Mouse (Mus musculus): Measurements from ENCODE around the gene Olfr457.
A peak's percentile ranks its signal among the peaks of the same experiment; 100 is the strongest.
"Not testable (repeated sequence)": the region's sequence is repeated elsewhere in the genome, so short reads cannot be mapped to it uniquely, and the experiment has no call there.

The Olfr457 gene

DNA sequence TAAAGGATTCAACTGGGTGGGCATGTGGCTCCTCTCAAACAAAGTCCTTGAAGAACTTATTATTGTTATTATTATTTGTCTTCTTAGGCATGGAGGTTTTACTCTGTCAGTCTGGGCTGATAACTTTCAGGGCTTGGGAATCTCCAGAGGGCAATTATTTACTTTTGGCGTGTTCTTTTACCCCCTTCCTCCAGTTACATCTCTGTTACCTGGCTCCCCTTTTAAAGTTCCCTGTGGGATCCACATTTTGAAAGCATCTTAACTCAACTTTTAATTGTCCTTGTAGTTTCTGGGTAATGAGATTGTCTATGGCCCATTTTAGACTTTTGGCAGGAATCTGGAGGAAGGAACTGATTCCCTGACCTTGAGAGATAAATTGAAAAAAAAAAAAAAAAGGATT lies at the start of gene Olfr457:
Gene Olfr457, minus strand, starts transcription at position 101 of the 400 bp plus-strand sequence.
- DNase-seq, result no peak

DNA sequence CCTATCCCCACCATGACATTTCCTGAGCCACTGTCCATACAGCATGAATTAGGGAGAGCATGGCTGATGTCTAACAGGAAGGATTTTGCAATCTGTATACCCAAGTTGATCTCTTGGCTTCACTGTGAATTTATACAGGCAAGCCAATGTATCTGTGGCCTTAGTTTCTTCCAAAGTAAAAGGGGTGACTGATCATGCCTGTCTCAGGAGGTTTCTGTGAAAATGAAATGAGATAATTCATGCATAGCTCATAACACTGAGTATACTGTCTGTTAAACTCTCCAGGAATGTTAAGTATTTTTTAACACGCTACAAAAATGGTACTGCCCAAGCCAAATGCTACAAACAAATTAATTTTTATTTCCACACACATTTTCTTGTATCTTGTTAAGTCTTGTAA lies 37.3 kb upstream of the Olfr457 start:
- no peak for DNase-seq

DNA sequence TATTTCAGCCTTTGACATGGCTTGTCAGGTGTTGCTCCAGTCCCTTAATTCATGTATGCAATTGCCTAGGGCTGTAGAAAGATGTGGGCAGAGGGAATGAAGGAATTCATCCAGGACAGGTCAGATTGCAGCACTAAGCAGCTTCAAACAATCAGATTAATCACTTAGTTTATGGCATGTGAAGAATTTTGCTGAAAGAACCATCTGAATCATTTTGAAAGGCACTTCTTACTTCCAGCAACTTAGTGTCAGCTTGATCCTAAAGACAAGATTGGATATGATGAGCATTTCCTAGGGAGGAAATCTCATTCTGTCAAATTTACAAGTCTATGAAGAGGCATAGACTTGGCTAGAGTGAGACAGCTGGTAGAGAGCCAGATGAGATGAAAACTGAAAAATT lies 33.2 kb upstream of the Olfr457 start:
- no peak for DNase-seq

DNA sequence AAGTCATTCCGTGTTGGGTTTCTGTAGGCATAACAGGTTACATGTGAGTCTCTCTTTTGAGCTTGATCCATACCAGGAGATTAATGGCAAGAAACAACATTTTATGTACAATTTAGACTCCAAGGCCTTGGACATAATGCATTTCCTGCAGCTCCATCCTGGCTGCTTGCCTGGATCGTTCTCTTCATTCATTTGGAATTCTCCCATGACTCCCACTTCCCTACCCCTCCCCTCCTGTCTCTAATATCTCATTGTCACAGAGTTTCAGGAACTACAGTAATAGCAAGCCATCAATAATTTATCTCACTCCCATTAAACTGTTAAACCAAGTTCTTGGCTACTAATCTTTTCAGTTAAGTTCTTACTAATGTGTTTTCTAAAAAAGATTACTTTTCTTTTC lies 27.3 kb upstream of the Olfr457 start:
- no peak for DNase-seq

GRCm38 (mm10) chr6:42489731-42490130 lies 13.6 kb upstream of the Olfr457 start:
- DNase-seq, result no peak

DNA sequence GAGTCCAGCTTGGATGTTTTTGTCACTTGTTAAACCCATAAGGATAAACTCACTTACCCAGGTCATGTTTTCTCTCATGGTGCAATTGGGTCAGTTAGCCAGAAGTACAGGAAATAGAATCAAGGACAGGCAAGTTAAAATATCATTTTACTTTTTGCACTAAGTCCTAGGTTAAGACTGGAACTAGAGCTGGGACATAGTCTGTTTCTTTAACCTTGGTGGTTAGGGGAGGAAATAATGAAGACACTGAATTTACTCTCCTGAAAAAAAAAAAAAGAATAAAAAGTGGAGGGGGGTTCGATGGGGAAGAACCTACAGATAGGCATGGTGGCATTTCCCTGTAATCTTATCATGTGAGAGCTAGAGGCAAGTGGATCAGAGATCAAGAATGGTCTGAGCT lies 11.0 kb upstream of the Olfr457 start, which contains the start of gene Olfr456:
Gene Olfr456, minus strand, starts transcription at position 101 of the 400 bp plus-strand sequence.
- DNase-seq, result no peak

GRCm38 (mm10) chr6:42484633-42485032 lies 8.5 kb upstream of the Olfr457 start:
- DNase-seq, result peak; percentile 46

- DNase-seq, result not testable (repeated sequence)
These were observed 4.8 kb downstream of the Olfr457 start for GRCm38 (mm10) chr6:42471298-42471697.

GRCm38 (mm10) chr6:42470542-42470941 lies 5.6 kb downstream of the Olfr457 start:
- no peak for DNase-seq

DNA sequence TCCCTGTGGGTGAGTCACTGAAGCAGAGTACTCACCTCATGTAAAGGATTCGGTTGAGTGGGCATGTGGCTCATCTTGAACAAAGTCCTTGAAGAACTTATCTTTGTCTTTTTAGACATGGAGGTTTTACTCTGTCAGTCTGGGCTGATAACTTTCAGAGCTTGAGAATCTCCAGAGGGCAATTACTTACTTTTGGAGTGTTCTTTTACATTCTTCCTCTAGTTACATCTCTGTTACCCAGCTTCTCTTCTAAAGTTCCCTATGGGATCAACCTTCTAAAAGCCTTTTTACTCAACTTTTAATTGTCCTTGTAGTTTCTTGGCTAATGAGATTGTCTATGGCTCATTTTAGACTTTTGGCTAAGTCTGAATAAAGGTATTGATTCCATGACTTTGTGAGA lies 11.0 kb downstream of the Olfr457 start, which contains the start of gene Olfr458:
Gene Olfr458, minus strand, starts transcription at position 101 of the 400 bp plus-strand sequence.
- DNase-seq, result no peak

- no peak for DNase-seq
These were observed 28.8 kb downstream of the Olfr457 start for GRCm38 (mm10) chr6:42447381-42447780.

- no peak for DNase-seq
These were observed 31.6 kb downstream of the Olfr457 start for GRCm38 (mm10) chr6:42444491-42444890.

- DNase-seq, result no peak
These were observed 34.7 kb downstream of the Olfr457 start for GRCm38 (mm10) chr6:42441395-42441794.

GRCm38 (mm10) chr6:42435490-42435889 lies 40.6 kb downstream of the Olfr457 start:
- DNase-seq, result no peak

- DNase-seq, result peak; percentile 30
These were observed 41.7 kb downstream of the Olfr457 start, which contains the start of gene Tas2r126 for GRCm38 (mm10) chr6:42434446-42434845. Gene Tas2r126, plus strand, starts transcription at chr6:42434535.

GRCm38 (mm10) chr6:42433554-42433953 lies 42.6 kb downstream of the Olfr457 start:
- peak; percentile 62 for DNase-seq

GRCm38 (mm10) chr6:42426337-42426736 lies 49.8 kb downstream of the Olfr457 start:
- no peak for DNase-seq

- DNase-seq, result no peak
These were observed 51.7 kb downstream of the Olfr457 start for GRCm38 (mm10) chr6:42424472-42424871.

DNA sequence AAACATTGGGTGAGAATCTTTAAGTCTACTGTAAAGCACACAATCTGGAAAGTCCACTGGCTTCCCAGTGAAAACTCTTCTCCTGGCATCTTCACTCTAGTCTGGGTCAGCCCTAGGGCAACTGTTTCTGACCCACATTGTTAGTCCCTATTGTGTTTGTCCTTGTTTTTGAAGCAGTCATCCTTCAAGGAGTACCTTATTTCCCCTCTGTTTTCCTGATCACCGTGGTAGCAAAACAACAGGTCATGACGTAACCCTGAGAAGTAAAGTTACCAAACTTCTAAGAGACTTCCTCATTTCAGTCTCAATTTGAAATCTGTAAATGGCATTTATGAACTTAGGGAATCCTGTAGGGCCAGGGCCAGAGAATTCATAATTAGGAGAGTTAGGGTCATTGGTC lies 54.7 kb downstream of the Olfr457 start:
- peak; percentile 68 for DNase-seq

DNA sequence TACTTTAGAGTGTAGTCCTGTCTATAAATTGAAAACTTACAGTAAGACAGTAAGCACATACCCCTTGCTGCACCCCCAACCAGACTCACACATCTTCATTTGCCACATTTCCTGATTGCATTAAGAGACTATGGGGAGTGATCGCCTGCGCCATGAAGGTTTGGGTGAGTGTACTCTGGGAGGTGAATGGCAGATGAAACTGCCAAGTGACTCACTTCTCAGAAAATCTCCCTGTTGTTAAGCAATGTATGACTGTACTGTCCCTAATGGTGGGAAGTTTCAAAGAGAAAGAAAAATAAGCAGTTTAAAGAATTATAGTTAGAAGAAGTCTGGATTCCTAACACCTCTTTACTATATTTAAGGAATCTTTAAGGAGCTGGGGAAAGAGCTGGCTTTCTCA lies 56.7 kb downstream of the Olfr457 start:
- no peak for DNase-seq
